Mouse (Mus musculus) embryonic facial prominence, embryonic 13.5 days (tissue): ENCODE data around the gene 2410004P03Rik. TPM values are rescaled to one million over a fixed set of nuclear protein-coding genes. Genes with fewer than 3 reads are reported as not detected.

Experiments used
- ATAC-seq: fragments of 200-750 bp; cut with Nextera tagmentation; 2 replicates; pipeline ENCODE4 v1.8.0; 2017; ENCODE audit warnings: low read depth; ENCODE audit not compliant: insufficient number of reproducible peaks, insufficient read depth, low FRiP score, low TSS enrichment
- H3K27ac ChIP-seq: fragments of 300-500 bp; sonication (generic); 2 replicates; pipeline ENCODE4 v1.5.1; 2015; ENCODE audit warnings: moderate library complexity, mild to moderate bottlenecking, inconsistent platforms
- H3K27me3 ChIP-seq: fragments of 300-500 bp; sonication (generic); 2 replicates; pipeline ENCODE4 v1.6.1; 2015; ENCODE audit warnings: mild to moderate bottlenecking, inconsistent platforms
- H3K36me3 ChIP-seq: fragments of 300-500 bp; sonication (generic); 2 replicates; pipeline ENCODE4 v1.6.1; 2015; ENCODE audit warnings: mild to moderate bottlenecking, inconsistent platforms
- H3K4me1 ChIP-seq: fragments of 300-500 bp; sonication (generic); 2 replicates; pipeline ENCODE4 v1.6.1; 2015; ENCODE audit warnings: inconsistent platforms
- H3K4me2 ChIP-seq: fragments of 300-500 bp; sonication (generic); 2 replicates; pipeline ENCODE4 v1.6.1; 2015; ENCODE audit warnings: moderate library complexity, mild to moderate bottlenecking, inconsistent platforms
- H3K4me3 ChIP-seq: fragments of 300-500 bp; sonication (generic); 2 replicates; pipeline ENCODE4 v1.5.1; 2015; ENCODE audit warnings: mild to moderate bottlenecking, inconsistent platforms
- H3K9ac ChIP-seq: fragments of 300-500 bp; sonication (generic); 2 replicates; pipeline ENCODE4 v1.6.1; 2015; ENCODE audit warnings: mild to moderate bottlenecking, inconsistent platforms
- H3K9me3 ChIP-seq: fragments of 300-500 bp; sonication (generic); 2 replicates; pipeline ENCODE4 v1.6.1; 2016; ENCODE audit warnings: inconsistent platforms
- WGBS: fragments of 180-500 bp; shearing (Covaris S2); methylation state at CpG from one replicate; pipeline ENCODE4 v1.1.7; 2015; ENCODE audit warnings: mixed read lengths; 5-methylcytosine and 5-hydroxymethylcytosine counted together
- polyA plus RNA-seq: library from polyadenylated mRNA; unstranded; fragments of >200 nt; fragmentation: Nextera tagmentation; extraction: Ambion mirVana; gene quantifications from 2 replicates; pipeline ENCODE4 v1.2.1, GENCODE M21; 2015

The 2410004P03Rik gene
- polyA plus RNA-seq, 1 experiment from 2014 or later = 1.9 TPM

DNA sequence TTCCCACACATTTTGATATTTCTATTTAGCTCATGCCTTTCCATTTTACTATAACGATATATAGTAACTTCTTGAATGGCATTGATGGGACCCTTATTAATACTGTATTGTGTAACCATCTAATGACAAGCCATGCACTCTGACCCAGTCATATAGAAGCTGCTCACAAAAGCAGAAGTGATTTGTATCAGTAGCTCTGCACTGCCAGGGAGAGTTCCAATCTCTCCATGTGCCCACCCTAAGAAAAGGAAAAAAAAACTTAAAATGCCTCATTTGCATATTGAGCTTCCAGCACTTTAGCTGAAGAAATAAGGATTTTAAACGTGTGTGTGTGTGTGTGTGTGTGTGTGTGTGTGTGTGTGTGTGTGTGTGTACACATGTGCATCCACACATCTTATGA is 19.2 kb downstream of the 2410004P03Rik start:
- no peaks in the 10 kb centered on the region for H3K9me3 ChIP-seq
- peaks cover 7% of the 10 kb centered on the region; the same call in 1 of the 2 replicates for H3K36me3 ChIP-seq
- H3K4me3 ChIP-seq = no peak overlapping the region
- 87% methylated on average over 2 of the region's 2 CpGs for WGBS
- no peak for ATAC-seq
- H3K27me3 ChIP-seq = no peaks in the 10 kb centered on the region
- H3K4me1 ChIP-seq = no peaks in the 10 kb centered on the region
- no peak overlapping the region for H3K27ac ChIP-seq
- no peak overlapping the region for H3K9ac ChIP-seq
- no peak overlapping the region for H3K4me2 ChIP-seq

DNA sequence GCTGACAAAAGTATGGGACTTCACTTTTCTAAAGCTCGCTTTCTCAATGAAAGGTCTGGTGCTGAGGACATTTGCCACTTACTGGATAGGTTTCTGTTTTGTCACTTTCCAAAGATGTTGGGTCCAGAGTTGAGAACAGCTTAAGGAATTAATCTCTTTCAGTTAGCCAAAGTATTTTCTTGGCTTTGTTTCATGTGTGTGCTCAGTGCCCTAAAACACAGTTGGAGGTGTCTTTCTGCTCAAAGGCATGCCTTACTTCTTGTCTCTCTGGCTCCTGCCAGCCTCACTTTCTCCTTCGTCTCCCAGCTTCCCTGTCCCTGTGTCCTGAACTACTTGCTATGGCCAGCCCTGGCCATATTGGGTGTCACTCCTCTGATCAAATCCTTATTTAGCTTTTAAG is 20.2 kb downstream of the 2410004P03Rik start:
- 80% methylated on average over 2 of the region's 2 CpGs for whole genome bisulfite sequencing
- no peaks in the 10 kb centered on the region for H3K9me3 ChIP-seq
- ATAC-seq = no peak

DNA sequence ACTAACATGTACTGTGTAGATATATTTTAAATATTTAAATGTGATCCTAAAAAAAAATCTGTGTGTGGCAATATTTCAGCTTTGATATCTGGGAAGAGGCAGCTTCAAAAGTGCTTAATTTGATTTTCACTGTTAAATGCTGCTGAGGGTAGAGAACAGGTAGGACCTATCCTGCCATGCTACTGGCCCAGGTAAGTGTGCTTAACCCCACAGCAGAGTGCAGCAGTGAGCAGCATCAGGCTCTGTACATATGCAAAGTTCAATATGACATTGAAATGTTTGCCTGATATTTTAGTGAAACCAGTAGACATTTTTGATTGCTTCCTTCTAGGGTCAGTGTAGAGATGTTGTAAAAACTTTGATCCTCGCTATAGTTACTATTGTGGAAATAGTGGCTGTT is 25.7 kb downstream of the 2410004P03Rik start:
- H3K27ac ChIP-seq = no peak overlapping the region
- no peak overlapping the region for H3K9ac ChIP-seq
- no peaks in the 10 kb centered on the region for H3K4me1 ChIP-seq
- no peaks in the 10 kb centered on the region for H3K27me3 ChIP-seq
- no peaks in the 10 kb centered on the region for H3K9me3 ChIP-seq
- no peak for ATAC-seq
- WGBS = 88% methylated on average over 1 of the region's 1 CpGs
- peaks cover 29% of the 10 kb centered on the region for H3K36me3 ChIP-seq
- no peak overlapping the region for H3K4me3 ChIP-seq
- no peak overlapping the region for H3K4me2 ChIP-seq

More for the DNA sequence above, 20.2 kb downstream of the 2410004P03Rik start:
- H3K4me3 ChIP-seq = no peak overlapping the region
- no peak overlapping the region for H3K27ac ChIP-seq
- H3K9ac ChIP-seq = no peak overlapping the region
- H3K36me3 ChIP-seq = peaks cover 11% of the 10 kb centered on the region
- H3K4me1 ChIP-seq = no peaks in the 10 kb centered on the region
- no peak overlapping the region for H3K4me2 ChIP-seq
- no peaks in the 10 kb centered on the region for H3K27me3 ChIP-seq

DNA sequence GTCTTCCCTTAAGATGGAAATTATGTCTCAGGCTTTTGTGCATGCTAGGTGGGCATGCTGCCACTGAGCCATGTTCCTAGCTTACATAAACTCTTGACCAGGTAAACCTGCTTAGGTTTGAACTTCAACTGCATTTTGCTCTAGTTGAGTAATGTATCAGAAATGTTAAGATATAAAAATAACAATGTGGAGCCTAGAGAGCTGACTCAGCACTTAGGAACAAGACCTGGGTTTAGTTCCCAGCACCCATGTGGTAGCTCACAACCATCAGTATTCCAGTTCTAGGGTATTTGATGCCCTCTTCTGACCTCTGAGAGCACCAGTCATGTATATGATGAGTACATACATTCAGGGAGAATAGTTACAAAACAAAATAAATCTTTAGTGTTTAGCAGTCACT is 34.4 kb downstream of the 2410004P03Rik start:
- H3K27ac ChIP-seq = no peak overlapping the region
- no peaks in the 10 kb centered on the region for H3K9me3 ChIP-seq
- H3K4me1 ChIP-seq = no peaks in the 10 kb centered on the region
- no peaks in the 10 kb centered on the region for H3K27me3 ChIP-seq
- H3K36me3 ChIP-seq = peaks cover 81% of the 10 kb centered on the region
- no peak for ATAC-seq
- H3K9ac ChIP-seq = no peak overlapping the region
- H3K4me2 ChIP-seq = no peak overlapping the region
- no peak overlapping the region for H3K4me3 ChIP-seq

DNA sequence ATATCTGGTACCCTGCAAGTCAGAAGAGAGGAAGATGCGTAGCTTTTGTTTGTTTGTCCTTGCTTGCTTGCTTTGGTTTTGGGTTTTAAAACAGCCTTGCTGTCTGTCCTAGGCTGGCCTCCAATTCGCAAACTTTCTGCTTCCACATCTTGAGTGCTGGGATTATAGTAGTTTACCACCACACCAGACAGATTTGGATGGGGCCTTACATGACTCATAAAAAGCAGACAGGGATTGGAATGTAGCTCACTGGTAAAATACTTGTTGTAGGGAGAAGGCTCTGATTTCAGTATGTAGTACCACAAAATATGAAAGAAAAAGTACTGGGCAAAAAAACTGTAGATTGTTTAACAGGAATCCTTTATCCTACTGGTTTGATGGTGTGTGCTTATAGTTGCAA is 44.7 kb downstream of the 2410004P03Rik start:
- Histone ChIP-seq H3K27me3 (no peaks in the 10 kb centered on the region), H3K4me3 (no peak overlapping the region), H3K4me1 (no peaks in the 10 kb centered on the region), H3K27ac (no peak overlapping the region), H3K9me3 (no peaks in the 10 kb centered on the region), H3K36me3 (peaks cover 40% of the 10 kb centered on the region), H3K4me2 (no peak overlapping the region), H3K9ac (no peak overlapping the region)
- no peak for ATAC-seq
- 89% methylated on average over 2 of the region's 2 CpGs for WGBS

DNA sequence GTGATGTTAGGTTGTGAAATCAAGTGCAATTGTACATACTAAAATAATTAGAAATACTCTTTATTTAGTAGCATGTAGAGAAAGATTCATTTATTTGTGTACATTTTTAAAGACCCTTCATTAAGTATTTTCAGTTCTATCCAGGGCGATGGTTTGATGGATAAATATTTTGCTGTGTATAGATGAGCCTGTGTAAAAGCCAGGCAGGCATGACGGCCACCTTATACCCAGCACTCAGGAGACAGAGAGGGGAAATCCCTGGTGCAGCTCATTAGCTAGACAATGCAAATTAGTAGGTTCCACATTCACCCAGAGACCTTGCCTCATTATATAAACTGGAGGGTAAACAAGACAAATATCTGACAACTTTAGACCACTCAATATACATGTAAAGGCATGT is 48.2 kb downstream of the 2410004P03Rik start:
- 84% methylated on average over 2 of the region's 2 CpGs for WGBS
- H3K9me3 ChIP-seq = no peaks in the 10 kb centered on the region
- H3K36me3 ChIP-seq = peaks cover 44% of the 10 kb centered on the region
- no peak overlapping the region for H3K4me2 ChIP-seq
- no peaks in the 10 kb centered on the region for H3K27me3 ChIP-seq
- H3K27ac ChIP-seq = no peak overlapping the region
- H3K4me3 ChIP-seq = no peak overlapping the region
- no peaks in the 10 kb centered on the region for H3K4me1 ChIP-seq
- no peak for ATAC-seq
- H3K9ac ChIP-seq = no peak overlapping the region

DNA sequence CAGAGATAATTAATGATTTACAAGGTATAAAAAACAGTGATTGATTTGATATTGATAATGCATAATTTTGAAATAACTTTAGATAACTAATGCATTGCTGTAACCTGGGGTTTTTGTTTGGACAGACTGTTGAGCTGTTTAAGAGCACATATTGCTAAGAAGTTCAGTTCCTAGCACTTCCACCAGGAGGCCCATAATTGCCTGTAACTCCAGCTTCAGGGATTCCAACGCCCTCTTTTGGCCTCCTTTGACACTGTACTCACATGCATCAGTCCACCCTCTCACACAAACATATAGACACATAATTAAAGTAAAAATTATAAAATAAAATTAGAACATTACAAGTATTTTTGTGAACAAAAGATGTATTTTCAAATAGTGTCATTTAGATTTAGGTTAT is 52.7 kb downstream of the 2410004P03Rik start:
- no peaks in the 10 kb centered on the region for H3K27me3 ChIP-seq
- no peaks in the 10 kb centered on the region for H3K9me3 ChIP-seq
- no peak overlapping the region for H3K27ac ChIP-seq
- no peak overlapping the region for H3K4me3 ChIP-seq
- no peaks in the 10 kb centered on the region for H3K4me1 ChIP-seq
- H3K9ac ChIP-seq = no peak overlapping the region
- H3K36me3 ChIP-seq = peaks cover 49% of the 10 kb centered on the region
- ATAC-seq = no peak
- WGBS = 67% methylated on average over 1 of the region's 1 CpGs
- no peak overlapping the region for H3K4me2 ChIP-seq

Other genes with a start within 250 kb of the 2410004P03Rik start
- gene Greb1, start 210.8 kb downstream of the 2410004P03Rik start, polyA plus RNA-seq = 2.7 and 2.8 TPM in 2 replicates
- gene E2f6, start 200.8 kb downstream of the 2410004P03Rik start, polyA plus RNA-seq = 57.9 and 65.4 TPM in 2 replicates
- 14.6 and 17.6 TPM in 2 replicates for gene Rock2, start 116.8 kb downstream of the 2410004P03Rik start, polyA plus RNA-seq
- 12.8 and 15.4 TPM in 2 replicates for gene Pqlc3, start 11.3 kb downstream of the 2410004P03Rik start, polyA plus RNA-seq
- 0.70 and 0.80 TPM in 2 replicates for gene Kcnf1, start 165.2 kb upstream of the 2410004P03Rik start, polyA plus RNA-seq